Mouse (Mus musculus) cortical plate, adult 2 months (tissue): ENCODE data around the gene Kif14.

Experiments
- CTCF ChIP-seq: fragments of 200-500 bp; IDR thresholded peaks from 2 replicates; pipeline ENCODE4 v1.5.1; 2011; ENCODE audit warnings: mild to moderate bottlenecking, control low read depth, low read length; ENCODE audit not compliant: insufficient read depth; ENCODE audit errors: extremely low read depth
- POLR2A ChIP-seq: fragments of 200-500 bp; IDR thresholded peaks from 2 replicates; pipeline ENCODE4 v1.6.1; 2011; ENCODE audit warnings: mild to moderate bottlenecking, low read length, control low read depth; ENCODE audit not compliant: insufficient read depth; ENCODE audit errors: extremely low read depth

GRCm38 (mm10) chr1:136525818-136526217, 59.7 kb downstream of the Kif14 start:
- TF ChIP-seq CTCF (no peak), POLR2A (no peak)
